Mouse (Mus musculus) c-Kit-positive CD71-positive TER-119-positive erythroid progenitor cells, embryonic 14.5 days (primary cell): Measurements from ENCODE around the gene Fli1.

ENCODE experiments used
- DNase-seq: peaks from one replicate; pipeline ENCODE4 v3.0.0-alpha.2; 2013; ENCODE audit warnings: low spot score

Gene Fli1

GRCm38 (mm10) chr9:32522536-32523245 is 20.0 kb downstream of the Fli1 start:
- no peak for DNase-seq

DNA sequence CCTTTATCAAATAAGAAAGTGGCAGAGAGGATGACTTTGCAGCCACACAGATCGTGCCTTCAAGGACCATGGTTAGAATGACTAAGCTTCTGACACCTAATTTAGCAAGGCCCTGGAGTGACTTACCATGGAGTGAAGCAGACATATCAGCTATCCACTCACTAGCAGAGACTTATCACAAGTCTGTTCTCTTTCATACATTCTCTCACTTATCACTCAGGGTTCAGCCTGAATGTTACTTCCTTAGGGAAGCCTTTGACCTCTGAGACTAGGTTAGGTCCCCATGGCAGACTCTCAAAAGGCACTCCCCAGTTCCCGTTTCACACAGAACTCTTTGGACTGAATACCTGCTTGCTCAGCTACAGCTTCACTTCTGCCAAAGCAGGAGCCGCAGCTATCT is 21.3 kb downstream of the Fli1 start:
- no peak for DNase-seq

GRCm38 (mm10) chr9:32520821-32521220 is 21.8 kb downstream of the Fli1 start:
- no peak for DNase-seq

DNA sequence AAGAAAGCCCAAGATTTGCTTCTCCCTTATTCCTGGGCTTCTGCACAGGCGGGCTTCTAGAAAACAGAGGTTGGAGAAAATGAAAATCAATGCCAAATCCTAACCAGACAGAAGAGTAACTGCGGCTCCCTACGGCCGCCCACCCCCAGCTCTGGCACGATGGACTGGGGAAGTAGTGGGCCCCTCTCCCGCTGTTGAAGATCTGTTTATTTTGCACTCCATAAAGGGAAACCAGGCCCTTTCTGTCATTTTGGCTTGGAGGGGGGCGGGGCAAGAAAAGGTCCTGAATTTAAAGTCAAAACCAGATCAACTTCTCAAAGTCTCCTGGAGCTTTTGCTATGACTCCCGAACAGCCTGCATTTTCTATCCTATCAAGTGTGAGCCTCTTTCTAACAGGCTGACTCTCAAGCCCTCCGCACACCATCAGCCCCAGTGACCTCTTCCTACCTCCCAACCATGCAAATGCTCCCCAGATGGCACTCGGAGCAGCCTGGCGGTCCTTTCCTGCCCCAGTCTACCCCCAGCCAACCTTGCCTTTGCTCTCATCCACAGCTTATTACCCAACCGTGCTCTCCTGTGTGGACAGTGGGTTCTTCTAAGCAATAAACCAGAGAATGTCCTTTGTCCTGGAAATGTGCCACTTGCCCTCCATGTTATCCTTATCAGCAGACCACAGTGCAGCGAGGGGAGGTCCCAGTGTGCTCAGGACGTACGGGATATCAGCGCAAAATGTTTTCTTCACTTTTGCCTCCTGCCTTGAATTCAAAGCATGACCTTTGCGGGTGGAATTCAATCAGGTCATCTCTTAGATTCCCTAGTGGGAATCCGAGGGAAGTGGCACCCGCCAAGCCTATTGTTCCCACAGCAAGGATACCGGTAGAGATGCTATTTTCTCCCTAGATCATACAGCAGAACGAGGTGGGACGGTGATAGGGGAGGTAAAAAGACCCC is 23.3 kb downstream of the Fli1 start:
- no peak for DNase-seq

GRCm38 (mm10) chr9:32518351-32519075 is 24.1 kb downstream of the Fli1 start:
- DNase-seq: no peak

DNA sequence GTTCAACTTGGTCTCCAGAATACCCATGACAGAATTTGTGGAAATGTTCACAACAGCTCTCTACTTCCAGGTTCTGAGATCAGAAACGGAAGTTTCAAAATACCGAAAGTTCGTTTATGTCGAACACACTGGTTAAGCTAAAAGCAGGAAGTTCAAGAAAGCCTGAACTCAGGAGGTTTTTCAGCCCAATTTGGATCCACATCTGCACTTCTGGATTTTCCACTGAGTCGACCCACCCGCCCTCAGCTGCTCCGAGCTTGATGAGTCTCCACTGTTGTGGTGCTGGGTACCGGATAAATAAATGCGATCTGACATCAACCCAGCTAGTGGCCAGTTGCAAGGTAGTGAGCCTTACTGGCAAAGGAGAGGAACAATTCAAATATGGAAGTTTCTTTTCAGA is 26.0 kb downstream of the Fli1 start:
- DNase-seq: no peak

- DNase-seq: no peak
These were observed 26.6 kb downstream of the Fli1 start for GRCm38 (mm10) chr9:32515894-32516686.

DNA sequence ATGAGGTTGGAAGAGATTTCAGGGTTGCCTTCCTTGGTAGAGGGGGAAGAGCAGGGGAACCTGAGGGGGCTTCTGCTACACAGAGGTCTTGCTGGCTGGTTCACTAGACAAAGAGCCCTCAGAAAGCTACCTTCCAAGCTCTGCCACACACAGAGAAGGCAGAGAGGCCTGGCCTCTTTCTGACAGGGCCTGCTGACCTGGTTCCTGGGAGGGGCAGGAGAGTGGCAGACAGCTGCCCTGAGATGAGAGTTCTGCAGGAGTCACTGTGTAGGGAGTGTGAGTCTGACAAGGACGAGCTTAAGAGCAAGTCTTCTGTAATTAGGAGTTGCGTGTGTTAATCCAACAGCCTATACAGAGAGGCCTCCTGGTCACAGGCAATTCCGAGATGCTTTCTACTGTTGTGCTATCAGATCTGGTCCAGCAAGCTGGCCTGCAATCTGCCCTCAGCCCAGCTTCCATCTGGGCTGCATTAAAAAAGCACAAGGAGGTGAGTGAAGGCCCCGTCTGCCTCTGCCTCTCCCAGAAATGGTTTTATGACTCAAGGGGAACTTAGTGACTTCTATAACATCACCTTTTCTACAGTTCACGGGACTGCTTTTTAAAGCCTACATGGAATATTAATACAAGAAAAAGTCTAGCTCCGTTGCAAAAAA is 28.1 kb downstream of the Fli1 start:
- DNase-seq: no peak

DNA sequence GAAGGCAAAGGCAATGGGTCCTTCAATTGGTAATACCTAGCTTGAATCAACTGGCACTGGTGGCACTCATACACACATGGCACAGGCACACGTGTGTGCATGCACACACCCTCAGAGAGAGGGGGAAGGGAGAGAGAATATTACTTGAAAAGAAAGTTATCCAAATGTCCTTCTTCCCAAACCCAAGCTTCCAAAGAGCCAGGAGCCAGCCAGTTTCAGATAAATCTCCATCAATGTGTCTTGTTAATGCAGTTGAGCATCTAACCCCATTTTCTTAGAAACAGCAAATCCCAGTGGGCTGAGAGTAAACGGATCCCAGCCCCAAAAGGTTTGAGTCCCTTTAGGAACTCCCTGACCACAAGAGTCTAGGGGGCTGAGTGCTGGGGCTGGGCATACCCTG is 29.2 kb downstream of the Fli1 start:
- no peak for DNase-seq

DNA sequence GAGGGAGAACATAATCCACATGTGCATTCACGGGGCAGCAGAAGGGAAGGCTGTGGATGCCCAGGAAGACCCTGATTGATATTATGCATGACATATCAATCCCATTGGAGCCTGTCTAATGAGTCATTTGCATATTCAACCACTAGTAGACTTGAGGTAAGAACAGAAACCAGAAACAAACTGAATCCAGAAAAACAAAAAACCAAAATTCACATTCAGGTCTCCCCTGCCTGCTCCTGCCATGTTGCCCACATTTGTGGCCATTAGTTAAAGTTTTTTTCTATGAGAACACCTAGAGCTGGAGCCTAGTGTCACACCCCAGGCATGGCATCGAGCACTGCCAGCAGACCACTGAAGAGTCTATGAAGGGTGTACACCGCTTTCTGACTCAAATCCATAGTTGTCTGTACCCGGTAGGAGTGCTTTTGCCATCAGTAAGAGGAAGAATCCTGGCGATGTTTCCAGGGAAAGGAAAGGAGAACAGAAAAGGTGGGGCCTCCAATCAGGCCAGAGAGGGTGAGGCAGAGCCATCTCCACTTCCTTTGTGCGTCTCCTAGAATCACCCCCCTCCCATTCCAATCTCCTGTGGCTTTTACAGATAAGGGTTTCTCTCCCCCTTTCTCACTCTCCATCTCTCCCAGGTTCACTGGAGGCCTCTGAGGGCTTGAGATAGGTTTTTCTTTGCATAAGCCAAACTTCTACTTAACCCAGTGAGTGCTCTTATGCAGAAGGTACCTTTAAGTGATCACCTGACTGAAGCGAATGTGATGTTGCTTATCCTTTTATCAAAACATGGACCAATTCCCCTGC is 32.0 kb downstream of the Fli1 start:
- no peak for DNase-seq

DNA sequence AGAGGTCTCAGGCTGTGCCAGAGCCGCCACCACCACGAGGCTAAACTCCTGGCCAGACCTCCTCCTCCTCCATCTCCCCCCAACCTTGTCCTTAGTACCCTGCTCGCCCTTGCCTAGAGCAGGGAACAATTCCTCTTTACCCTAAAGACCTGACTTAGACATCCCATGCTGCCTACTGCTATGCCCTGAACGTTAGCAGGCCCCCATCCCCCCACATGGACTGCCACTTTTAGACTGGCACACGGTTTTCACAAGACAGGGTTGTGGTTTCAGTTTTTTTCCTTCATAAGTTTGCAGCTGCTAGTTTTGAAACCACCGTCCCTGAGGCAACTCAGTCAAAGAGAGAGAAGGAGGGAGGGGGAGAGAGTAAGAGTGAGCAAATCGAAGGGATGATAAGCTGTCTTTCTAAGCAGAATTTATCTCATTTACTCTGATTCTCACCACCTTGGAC is 32.9 kb downstream of the Fli1 start:
- DNase-seq: no peak

- no peak for DNase-seq
These were observed 34.0 kb downstream of the Fli1 start for GRCm38 (mm10) chr9:32508648-32509047.

GRCm38 (mm10) chr9:32508118-32508517 is 34.5 kb downstream of the Fli1 start:
- no peak for DNase-seq

GRCm38 (mm10) chr9:32506866-32507861 is 35.5 kb downstream of the Fli1 start:
- DNase-seq: no peak

DNA sequence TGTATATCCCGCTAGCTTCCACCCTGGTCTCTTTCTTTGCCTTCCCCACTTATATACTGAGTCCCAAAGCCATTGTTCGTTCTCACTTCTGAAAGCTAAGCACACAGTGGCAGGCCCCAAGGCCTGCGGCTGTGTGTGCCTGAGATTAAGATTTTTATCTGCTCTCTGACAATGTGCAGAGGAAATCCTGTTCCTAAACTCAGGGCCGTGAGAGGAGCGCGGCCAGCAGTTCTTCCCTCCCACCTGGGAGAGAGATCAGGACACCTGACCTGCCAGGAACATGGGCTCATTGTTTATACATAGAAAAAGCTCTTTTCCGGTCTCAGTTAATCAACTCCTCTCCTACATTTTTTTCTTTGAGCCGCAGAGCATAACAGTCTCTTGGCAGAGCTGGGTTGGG is 36.5 kb downstream of the Fli1 start:
- DNase-seq: no peak

DNA sequence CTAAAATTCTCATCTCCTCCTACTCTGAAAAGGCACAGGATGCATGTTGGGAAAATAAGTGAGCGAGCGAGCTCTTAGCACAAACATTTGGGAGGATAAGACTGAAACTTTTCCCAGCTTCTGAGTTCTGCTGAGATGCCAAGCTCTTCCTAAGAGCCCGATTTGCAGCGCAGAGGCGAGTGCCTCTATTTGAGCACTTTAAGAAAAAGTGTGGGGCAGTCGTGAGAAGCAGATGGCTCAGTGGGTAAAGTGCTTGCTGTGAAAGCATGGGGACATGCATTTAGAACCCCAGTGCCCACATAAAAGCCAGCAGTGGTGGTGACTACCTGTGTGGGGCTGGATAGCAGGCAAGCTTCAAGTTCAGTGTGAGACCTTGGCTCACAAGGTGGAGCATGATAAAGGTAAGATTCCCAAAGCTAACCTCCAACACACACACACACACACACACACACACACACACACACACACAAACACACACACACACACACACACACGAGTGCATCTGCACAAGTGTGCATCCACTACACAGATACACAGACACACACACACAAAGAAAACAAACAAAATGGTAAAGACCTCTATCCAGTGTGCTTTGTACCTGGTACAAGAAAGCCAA is 37.1 kb downstream of the Fli1 start:
- DNase-seq: no peak

GRCm38 (mm10) chr9:32503995-32504451 is 38.6 kb downstream of the Fli1 start:
- no peak for DNase-seq

- DNase-seq: no peak
These were observed 39.2 kb downstream of the Fli1 start for GRCm38 (mm10) chr9:32503423-32503822.
